Mouse (Mus musculus) layer of hippocampus, postnatal 14 days (tissue): ENCODE measurements around the gene Tmprss9. TPM values are rescaled to one million over a fixed set of nuclear protein-coding genes. Genes with fewer than 3 reads are reported as not detected.

ENCODE experiments used
- DNase-seq, 2 experiments: peaks; one replicate each; pipeline ENCODE4 v3.0.0; 2021 to 2022; ENCODE audit warnings: low spot score in 2 of 2, mixed read lengths in 1 of 2
- total RNA-seq, 2 experiments: library from RNA; stranded (reverse); gene quantifications; 2 replicates each; pipeline ENCODE4 v1.2.3; 2021

Gene Tmprss9
- total RNA-seq, 2 experiments from 2014 or later = 0.38 to 0.44 TPM

GRCm38 (mm10) chr10:80842334-80842733 is 29.3 kb upstream of the Tmprss9 start:
- DNase-seq = no peak

GRCm38 (mm10) chr10:80843087-80843930 is 28.3 kb upstream of the Tmprss9 start:
- no peak for DNase-seq

- DNase-seq = peak; percentile 60 to 63
Observed at GRCm38 (mm10) chr10:80843931-80844547, 27.6 kb upstream of the Tmprss9 start, which contains the start of gene Lingo3. Gene Lingo3 (minus strand): TSS chr10:80844039.

- no peak for DNase-seq
Observed at GRCm38 (mm10) chr10:80845055-80845693, 26.5 kb upstream of the Tmprss9 start.

- DNase-seq = no peak
Observed at GRCm38 (mm10) chr10:80845732-80846131, 25.9 kb upstream of the Tmprss9 start.

- DNase-seq = no peak
Observed at GRCm38 (mm10) chr10:80848571-80848970, 23.1 kb upstream of the Tmprss9 start.

- DNase-seq = peak; percentile 97 to 98
Observed at GRCm38 (mm10) chr10:80854913-80855748, 16.5 kb upstream of the Tmprss9 start, which contains the start of the genes Lsm7 and Sppl2b. Gene Lsm7 (minus strand): TSS chr10:80855209. Gene Sppl2b (plus strand): TSS chr10:80855275.

GRCm38 (mm10) chr10:80855749-80856073 is 15.9 kb upstream of the Tmprss9 start:
- DNase-seq = no peak

GRCm38 (mm10) chr10:80856267-80856666 is 15.4 kb upstream of the Tmprss9 start:
- peak in 1 of 2 experiments; percentile 45 for DNase-seq

GRCm38 (mm10) chr10:80856908-80857307 is 14.7 kb upstream of the Tmprss9 start:
- no peak for DNase-seq

GRCm38 (mm10) chr10:80857386-80857785 is 14.3 kb upstream of the Tmprss9 start:
- DNase-seq = no peak

- DNase-seq = no peak
Observed at GRCm38 (mm10) chr10:80857848-80858247, 13.8 kb upstream of the Tmprss9 start.

- no peak for DNase-seq
Observed at GRCm38 (mm10) chr10:80858350-80858935, 13.2 kb upstream of the Tmprss9 start.

- no peak for DNase-seq
Observed at GRCm38 (mm10) chr10:80862305-80862704, 9.3 kb upstream of the Tmprss9 start.

GRCm38 (mm10) chr10:80864446-80864845 is 7.2 kb upstream of the Tmprss9 start:
- DNase-seq = no peak

- no peak for DNase-seq
Observed at GRCm38 (mm10) chr10:80870993-80871392, 655 bp upstream of the Tmprss9 start.

GRCm38 (mm10) chr10:80874035-80874434 is 2.4 kb downstream of the Tmprss9 start:
- DNase-seq = no peak

- DNase-seq = peak; percentile 46 to 55
Observed at GRCm38 (mm10) chr10:80876028-80876427, 4.4 kb downstream of the Tmprss9 start.

GRCm38 (mm10) chr10:80876594-80876993 is 4.9 kb downstream of the Tmprss9 start:
- DNase-seq = no peak

GRCm38 (mm10) chr10:80880131-80880641 is 8.5 kb downstream of the Tmprss9 start:
- peak; percentile 50 to 67 for DNase-seq
